Mouse (Mus musculus): Measurements from ENCODE around the gene Gpr146. TPM values are rescaled to one million over a fixed set of nuclear protein-coding genes. Genes with fewer than 3 reads are reported as not detected.

The Gpr146 gene
- polyA plus RNA-seq, 1 experiment, result 16.4 TPM

DNA sequence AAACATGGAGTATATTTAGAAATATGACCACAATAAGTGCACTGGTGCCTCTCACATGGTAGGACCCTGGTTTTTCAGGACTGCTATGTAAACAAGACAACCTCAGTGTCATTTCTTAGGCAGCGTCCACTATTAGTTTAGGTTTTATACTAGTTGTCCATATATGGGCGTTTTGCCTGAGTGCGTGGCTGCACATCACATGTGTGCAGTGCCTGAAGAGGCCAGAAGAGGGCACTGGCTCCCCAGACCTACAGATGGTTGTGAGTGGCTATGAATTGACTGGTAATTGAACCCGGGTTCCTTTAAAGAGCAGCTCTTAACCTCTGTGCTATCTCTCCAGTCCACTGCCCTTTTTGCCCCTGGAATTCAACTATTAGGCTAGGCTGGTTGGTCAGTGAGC is 39.4 kb downstream of the Gpr146 start:
- Histone ChIP-seq H3K4me1 (ENCODE audit: control insufficient read depth, insufficient read depth, low read length) (peaks cover 17% of the 10 kb centered on the region), H3K4me3 (replicated peaks; ENCODE audit: insufficient read depth, low read depth, low read length) (no peak overlapping the region), H3K27me3 (ENCODE audit: control insufficient read depth, insufficient read depth, low read length) (no peaks in the 10 kb centered on the region), H3K27ac (ENCODE audit: insufficient read depth, low read length) (no peak overlapping the region)
- DNase-seq, result no peak
- TF ChIP-seq CTCF (IDR thresholded peaks at IDR 0.05; ENCODE audit: borderline replicate concordance, insufficient read depth, low read depth, low read length) (no peak), POLR2A (IDR thresholded peaks at IDR 0.05; ENCODE audit: borderline replicate concordance, insufficient read depth, low read length) (no peak)
- WGBS, result 95% methylated on average over 4 of the region's 4 CpGs

GRCm38 (mm10) chr5:139417480-139417879 is 40.0 kb downstream of the Gpr146 start:
- Histone ChIP-seq H3K27ac (ENCODE audit: insufficient read depth, low read length) (no peak overlapping the region), H3K4me1 (ENCODE audit: control insufficient read depth, insufficient read depth, low read length) (peaks cover 14% of the 10 kb centered on the region), H3K27me3 (ENCODE audit: control insufficient read depth, insufficient read depth, low read length) (no peaks in the 10 kb centered on the region), H3K4me3 (replicated peaks; ENCODE audit: insufficient read depth, low read depth, low read length) (no peak overlapping the region)
- 93% methylated on average over 3 of the region's 3 CpGs for WGBS
- TF ChIP-seq CTCF (IDR thresholded peaks at IDR 0.05; ENCODE audit: borderline replicate concordance, insufficient read depth, low read depth, low read length), result 0 out of 2 replicates have a peak, but pooled peaks have one; percentile 16
- TF ChIP-seq POLR2A (IDR thresholded peaks at IDR 0.05; ENCODE audit: borderline replicate concordance, insufficient read depth, low read length), result no peak
- DNase-seq, result no peak

DNA sequence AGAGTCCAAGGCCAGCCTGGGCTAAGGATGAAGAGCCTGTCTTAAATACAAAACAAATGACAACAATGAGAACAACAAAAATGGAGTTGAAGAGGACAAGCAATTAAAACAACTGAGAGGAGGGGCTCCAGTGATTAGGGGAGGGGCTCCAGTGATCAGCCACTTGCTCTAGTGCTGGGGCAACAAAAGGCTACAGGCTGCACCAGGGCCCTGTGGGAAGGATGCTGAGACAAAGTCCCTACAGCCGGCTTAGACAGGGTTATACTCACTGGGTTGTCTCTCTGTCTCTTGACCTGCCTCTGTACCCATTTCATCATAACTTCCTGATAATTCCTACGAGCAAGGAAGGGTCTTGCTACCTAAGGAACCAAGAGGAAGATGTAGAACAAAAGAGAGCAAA is 40.6 kb downstream of the Gpr146 start:
- Histone ChIP-seq H3K4me1 (ENCODE audit: control insufficient read depth, insufficient read depth, low read length) (peaks cover 18% of the 10 kb centered on the region), H3K27ac (ENCODE audit: insufficient read depth, low read length) (no peak overlapping the region), H3K4me3 (replicated peaks; ENCODE audit: insufficient read depth, low read depth, low read length) (no peak overlapping the region), H3K27me3 (ENCODE audit: control insufficient read depth, insufficient read depth, low read length) (no peaks in the 10 kb centered on the region)
- WGBS, result 74% methylated on average over 2 of the region's 2 CpGs
- DNase-seq, result no peak
- TF ChIP-seq POLR2A (IDR thresholded peaks at IDR 0.05; ENCODE audit: borderline replicate concordance, insufficient read depth, low read length), result no peak
- no peak for TF ChIP-seq CTCF (IDR thresholded peaks at IDR 0.05; ENCODE audit: borderline replicate concordance, insufficient read depth, low read depth, low read length)

- no peak for TF ChIP-seq CTCF (IDR thresholded peaks at IDR 0.05; ENCODE audit: borderline replicate concordance, insufficient read depth, low read depth, low read length)
- TF ChIP-seq POLR2A (IDR thresholded peaks at IDR 0.05; ENCODE audit: borderline replicate concordance, insufficient read depth, low read length), result no peak
- peaks cover 21% of the 10 kb centered on the region for H3K4me1 ChIP-seq (ENCODE audit: control insufficient read depth, insufficient read depth, low read length)
- WGBS, result 13% methylated on average over 3 of the region's 3 CpGs
- no peaks in the 10 kb centered on the region for H3K27me3 ChIP-seq (ENCODE audit: control insufficient read depth, insufficient read depth, low read length)
- DNase-seq, result no peak
- H3K27ac ChIP-seq (ENCODE audit: insufficient read depth, low read length), result no peak overlapping the region
- H3K4me3 ChIP-seq (replicated peaks; ENCODE audit: insufficient read depth, low read depth, low read length), result no peak overlapping the region
These were observed 41.1 kb downstream of the Gpr146 start for GRCm38 (mm10) chr5:139418633-139419032.

DNA sequence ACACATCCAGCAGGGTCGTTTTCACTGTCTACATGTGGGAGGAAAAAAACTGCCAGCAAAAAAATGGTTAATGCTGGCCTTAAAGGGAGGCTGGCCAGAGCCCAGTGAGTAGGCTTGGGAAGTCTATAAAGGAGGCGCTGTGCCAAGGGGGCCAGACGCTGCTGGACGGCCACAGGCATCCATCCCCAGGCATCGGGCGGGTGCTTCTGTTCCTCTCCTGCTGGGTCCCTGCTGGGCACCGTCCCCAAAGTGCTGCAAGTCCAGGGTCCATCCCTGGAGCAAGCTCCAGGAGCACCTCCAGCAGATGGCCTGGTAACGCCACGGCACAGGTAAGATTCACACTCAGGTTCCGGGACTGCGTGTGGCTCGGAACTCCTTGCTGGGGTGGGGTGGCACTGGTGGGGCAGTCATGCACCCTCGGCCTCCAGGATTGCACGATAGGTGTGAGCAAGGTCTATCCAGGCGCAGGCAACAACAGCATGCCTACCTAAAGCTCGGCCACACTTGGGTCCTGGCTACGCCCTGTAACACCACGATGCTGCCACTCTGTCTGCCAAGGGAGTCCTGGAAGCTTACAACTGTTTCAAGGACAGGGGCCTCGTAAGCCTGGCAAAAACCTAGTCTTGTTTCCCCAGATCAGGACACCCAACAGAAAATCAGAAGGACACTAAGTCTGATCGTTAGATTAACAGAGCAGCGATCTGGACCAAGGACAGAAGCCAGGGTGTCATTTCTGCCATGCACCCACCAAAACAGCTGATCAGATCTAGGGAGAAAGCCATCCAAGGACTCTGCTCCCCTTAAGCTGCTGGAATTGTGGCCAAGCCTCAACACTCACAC is 45.7 kb downstream of the Gpr146 start, which contains the start of gene Gper1:
Gene Gper1 (plus strand): TSS at position 126 of the 840 bp plus-strand sequence.
- Histone ChIP-seq H3K27ac (ENCODE audit: insufficient read depth, low read length) (no peak within 1 kb of the TSS), H3K4me3 (replicated peaks; ENCODE audit: insufficient read depth, low read depth, low read length) (no peak within 1 kb of the TSS), H3K4me1 (ENCODE audit: control insufficient read depth, insufficient read depth, low read length) (peaks cover 18% of the 10 kb centered on the region), H3K27me3 (ENCODE audit: control insufficient read depth, insufficient read depth, low read length) (no peaks in the 10 kb centered on the region)
- DNase-seq, result peak; percentile 53 to 59
- 15% methylated on average over 21 of the region's 21 CpGs for WGBS
- no peak for TF ChIP-seq POLR2A (IDR thresholded peaks at IDR 0.05; ENCODE audit: borderline replicate concordance, insufficient read depth, low read length)
- TF ChIP-seq CTCF (IDR thresholded peaks at IDR 0.05; ENCODE audit: borderline replicate concordance, insufficient read depth, low read depth, low read length), result no peak

DNA sequence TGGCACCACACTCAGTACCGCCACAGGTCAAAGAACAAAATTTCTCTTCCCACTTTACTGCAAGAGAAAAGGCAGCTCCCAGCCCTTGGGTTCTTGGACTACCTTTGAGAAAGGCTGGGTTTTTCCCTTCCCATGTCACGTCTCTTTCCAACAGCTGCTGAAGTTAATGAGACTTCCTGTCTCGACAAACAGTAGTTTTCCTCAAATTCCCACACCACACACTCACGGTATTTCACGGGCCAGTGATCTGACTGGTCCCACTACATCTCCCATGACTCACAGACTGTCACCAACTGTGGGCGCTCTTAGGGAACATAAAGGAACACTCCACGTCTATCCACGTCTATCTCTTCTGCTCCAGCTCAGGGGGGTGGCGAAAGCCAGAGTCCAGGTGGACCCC is 47.7 kb downstream of the Gpr146 start:
- Histone ChIP-seq H3K27ac (ENCODE audit: insufficient read depth, low read length) (no peak overlapping the region), H3K4me3 (replicated peaks; ENCODE audit: insufficient read depth, low read depth, low read length) (no peak overlapping the region), H3K27me3 (ENCODE audit: control insufficient read depth, insufficient read depth, low read length) (no peaks in the 10 kb centered on the region), H3K4me1 (ENCODE audit: control insufficient read depth, insufficient read depth, low read length) (peaks cover 30% of the 10 kb centered on the region)
- TF ChIP-seq CTCF (IDR thresholded peaks at IDR 0.05; ENCODE audit: borderline replicate concordance, insufficient read depth, low read depth, low read length) (no peak), POLR2A (IDR thresholded peaks at IDR 0.05; ENCODE audit: borderline replicate concordance, insufficient read depth, low read length) (no peak)
- DNase-seq, result no peak
- WGBS, result 76% methylated on average over 9 of the region's 9 CpGs

- no peak overlapping the region for H3K4me3 ChIP-seq (replicated peaks; ENCODE audit: insufficient read depth, low read depth, low read length)
- H3K27ac ChIP-seq (ENCODE audit: insufficient read depth, low read length), result no peak overlapping the region
- H3K27me3 ChIP-seq (ENCODE audit: control insufficient read depth, insufficient read depth, low read length), result no peaks in the 10 kb centered on the region
- DNase-seq, result no peak
- H3K4me1 ChIP-seq (ENCODE audit: control insufficient read depth, insufficient read depth, low read length), result peaks cover 32% of the 10 kb centered on the region
- WGBS, result 91% methylated on average over 9 of the region's 9 CpGs
- TF ChIP-seq CTCF (IDR thresholded peaks at IDR 0.05; ENCODE audit: borderline replicate concordance, insufficient read depth, low read depth, low read length), result no peak
- no peak for TF ChIP-seq POLR2A (IDR thresholded peaks at IDR 0.05; ENCODE audit: borderline replicate concordance, insufficient read depth, low read length)
These were observed 49.5 kb downstream of the Gpr146 start for GRCm38 (mm10) chr5:139427001-139427400.

- Histone ChIP-seq H3K4me1 (ENCODE audit: control insufficient read depth, insufficient read depth, low read length) (peaks cover 28% of the 10 kb centered on the region), H3K27me3 (ENCODE audit: control insufficient read depth, insufficient read depth, low read length) (no peaks in the 10 kb centered on the region), H3K4me3 (replicated peaks; ENCODE audit: insufficient read depth, low read depth, low read length) (no peak overlapping the region), H3K27ac (ENCODE audit: insufficient read depth, low read length) (no peak overlapping the region)
- WGBS, result 20% methylated on average over 9 of the region's 9 CpGs
- peak in 1 of 2 experiments; percentile 42 for DNase-seq
- TF ChIP-seq POLR2A (IDR thresholded peaks at IDR 0.05; ENCODE audit: borderline replicate concordance, insufficient read depth, low read length) (no peak), CTCF (IDR thresholded peaks at IDR 0.05; ENCODE audit: borderline replicate concordance, insufficient read depth, low read depth, low read length) (no peak)
These were observed 50.5 kb downstream of the Gpr146 start for GRCm38 (mm10) chr5:139427989-139428388.

Measured in cerebellum, adult 2 months (tissue).